Mouse (Mus musculus): Measurements from ENCODE around the gene Cdc45.
"Not testable (repeated sequence)": the region's sequence is repeated elsewhere in the genome, so short reads cannot be mapped to it uniquely, and the experiment has no call there.

Gene Cdc45

DNA sequence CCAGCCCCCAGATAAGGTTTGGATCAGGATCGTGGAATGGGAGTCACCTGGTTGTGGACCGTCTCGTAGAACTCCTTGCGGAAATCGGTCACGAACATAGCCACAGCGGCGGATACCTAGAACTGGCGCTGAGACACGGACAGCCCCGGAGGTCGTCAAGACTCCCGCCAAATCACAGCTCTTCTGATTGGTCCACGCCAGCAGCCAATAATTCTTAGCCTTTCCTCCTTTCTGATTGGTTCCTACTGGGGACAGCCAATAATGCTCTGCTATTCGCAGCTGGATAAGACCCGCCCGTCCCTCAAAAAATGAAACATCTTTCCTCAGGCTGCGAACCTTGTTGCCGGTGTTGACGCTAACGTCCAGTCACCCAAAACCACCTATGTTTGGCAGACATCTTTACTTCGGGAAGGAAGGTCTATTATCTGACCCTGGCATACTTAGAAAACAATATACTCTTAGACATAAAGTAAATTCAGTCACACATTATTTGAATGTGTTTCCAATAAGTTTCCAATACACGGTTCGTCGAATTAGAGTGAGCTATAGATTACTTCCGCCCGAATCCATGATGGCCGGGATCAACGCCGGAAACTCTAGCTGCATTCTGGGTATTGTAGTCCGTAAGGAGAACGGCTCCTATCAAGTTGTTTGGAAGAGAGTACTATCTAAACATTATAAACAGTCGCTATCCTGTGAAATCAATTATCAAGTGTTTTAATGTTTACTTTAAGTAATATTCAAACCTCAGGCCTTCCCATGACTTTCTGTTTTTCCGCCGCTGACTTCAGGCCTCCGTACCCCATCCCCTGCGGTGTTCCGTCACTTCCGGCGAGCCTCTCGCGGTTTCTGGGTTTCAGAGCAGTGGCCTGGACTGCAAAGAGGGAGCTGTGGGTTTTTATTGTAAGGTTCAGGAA, at the start of gene Cdc45, which contains the start of gene Ufd1:
Cdc45 (minus strand) TSS at position 520 of the 917 bp plus-strand sequence.
Ufd1 (plus strand) TSS at position 312 of the 917 bp plus-strand sequence.
- DNase-seq (ENCODE audit: low spot score), result peak; percentile 93

- DNase-seq (ENCODE audit: low spot score), result peak; percentile 67
Measured at GRCm38 (mm10) chr16:18860186-18860585, 48.4 kb upstream of the Cdc45 start.

GRCm38 (mm10) chr16:18858551-18858950, 46.8 kb upstream of the Cdc45 start:
- peak; percentile 31 for DNase-seq (ENCODE audit: low spot score)

GRCm38 (mm10) chr16:18849521-18850190, 37.9 kb upstream of the Cdc45 start:
- not testable (repeated sequence) for DNase-seq (ENCODE audit: low spot score)

- no peak for DNase-seq (ENCODE audit: low spot score)
Measured at GRCm38 (mm10) chr16:18846301-18846820, 34.6 kb upstream of the Cdc45 start.

DNA sequence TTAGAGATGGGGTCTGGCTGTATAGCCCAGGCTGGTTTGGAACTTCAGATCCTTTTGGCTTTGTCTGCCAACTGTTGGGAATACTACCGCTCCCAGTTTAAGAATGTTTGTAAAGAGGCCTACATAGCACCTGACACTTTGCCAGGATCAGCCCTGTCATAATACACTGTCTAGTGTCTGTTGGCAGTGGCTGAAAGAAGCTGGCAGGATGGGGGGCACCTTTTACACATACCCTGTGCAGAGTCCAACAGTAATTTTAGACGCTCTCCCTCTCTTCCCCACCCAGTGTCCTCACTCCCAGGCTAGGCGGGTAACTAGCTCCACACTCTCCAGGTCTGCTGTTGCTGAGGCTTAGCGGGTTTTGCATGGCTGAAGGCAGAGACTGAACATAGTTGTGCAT, 26.6 kb upstream of the Cdc45 start:
- DNase-seq (ENCODE audit: low spot score), result no peak

- DNase-seq (ENCODE audit: low spot score), result peak; percentile 81
Measured at GRCm38 (mm10) chr16:18836468-18837208, 24.9 kb upstream of the Cdc45 start, which contains the start of the genes 2510002D24Rik and Gm28539. TSS of gene 2510002D24Rik (plus strand) at chr16:18836578. TSS of gene Gm28539 (plus strand) at chr16:18836584.

GRCm38 (mm10) chr16:18836073-18836467, 24.3 kb upstream of the Cdc45 start:
- DNase-seq (ENCODE audit: low spot score), result no peak

- no peak for DNase-seq (ENCODE audit: low spot score)
Measured at GRCm38 (mm10) chr16:18833486-18833885, 21.7 kb upstream of the Cdc45 start.

- DNase-seq (ENCODE audit: low spot score), result no peak
Measured at GRCm38 (mm10) chr16:18829102-18829501, 17.3 kb upstream of the Cdc45 start.

DNA sequence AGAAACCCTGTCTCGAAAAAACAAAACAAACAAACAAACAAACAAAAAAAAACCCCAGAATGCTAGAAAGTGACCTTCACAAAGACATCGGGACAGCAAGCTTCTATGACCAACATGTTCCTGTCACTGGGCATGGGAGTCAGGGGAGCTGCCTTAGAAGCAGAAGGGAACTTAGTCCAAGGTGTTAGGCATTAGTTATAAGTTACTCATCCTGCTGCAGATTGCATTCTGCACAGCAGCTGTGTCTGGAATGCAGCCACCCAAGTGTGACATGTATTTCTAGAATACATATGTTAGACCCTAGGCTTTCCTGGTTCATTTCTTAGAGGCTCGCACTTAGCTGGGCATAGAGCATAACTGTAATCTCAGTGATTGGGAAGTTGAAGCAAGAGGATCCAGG, 16.8 kb upstream of the Cdc45 start:
- DNase-seq (ENCODE audit: low spot score), result no peak

DNA sequence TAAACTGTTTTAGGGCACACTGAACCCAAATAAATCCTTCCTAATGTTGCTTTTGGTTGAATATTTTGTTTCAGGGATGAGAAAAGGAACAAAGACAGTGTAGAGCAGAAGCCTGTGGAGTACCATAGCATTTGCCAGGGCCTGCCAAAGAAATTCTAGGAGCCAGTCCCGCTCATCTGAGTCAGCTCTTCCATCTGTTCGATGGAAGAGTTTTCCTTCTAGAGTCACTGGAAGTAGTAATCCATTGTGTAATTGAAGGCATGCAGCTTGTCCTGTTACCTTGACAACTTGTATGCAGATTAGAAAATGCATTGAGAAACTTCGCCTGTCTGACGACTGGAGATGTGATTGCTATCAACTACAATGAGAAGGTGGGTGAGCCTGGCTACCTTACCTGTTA, 11.1 kb upstream of the Cdc45 start:
- DNase-seq (ENCODE audit: low spot score), result no peak

DNA sequence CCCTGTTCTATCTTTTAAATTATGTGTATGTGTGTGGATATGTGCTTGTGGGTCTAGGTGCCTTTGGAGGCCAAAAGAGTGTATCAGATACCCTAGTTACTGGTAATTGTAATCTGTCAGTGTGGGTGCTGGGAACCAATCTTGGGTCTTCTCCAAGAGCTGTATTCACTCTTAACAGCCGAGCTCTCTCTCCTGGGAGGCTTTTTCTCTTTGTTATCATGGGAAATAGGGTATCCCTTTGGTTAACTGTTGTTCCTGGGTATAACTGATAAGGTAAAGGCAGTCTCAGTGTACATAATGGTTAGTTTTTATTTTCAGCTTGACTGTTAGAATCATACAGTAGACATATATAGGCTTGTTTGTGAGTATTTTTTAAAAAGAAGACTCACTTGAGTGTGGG, 10.6 kb upstream of the Cdc45 start:
- DNase-seq (ENCODE audit: low spot score), result no peak

GRCm38 (mm10) chr16:18812385-18812910, 661 bp upstream of the Cdc45 start:
- no peak for DNase-seq (ENCODE audit: low spot score)

- DNase-seq (ENCODE audit: low spot score), result no peak
Measured at GRCm38 (mm10) chr16:18811032-18811431, 755 bp downstream of the Cdc45 start.

DNA sequence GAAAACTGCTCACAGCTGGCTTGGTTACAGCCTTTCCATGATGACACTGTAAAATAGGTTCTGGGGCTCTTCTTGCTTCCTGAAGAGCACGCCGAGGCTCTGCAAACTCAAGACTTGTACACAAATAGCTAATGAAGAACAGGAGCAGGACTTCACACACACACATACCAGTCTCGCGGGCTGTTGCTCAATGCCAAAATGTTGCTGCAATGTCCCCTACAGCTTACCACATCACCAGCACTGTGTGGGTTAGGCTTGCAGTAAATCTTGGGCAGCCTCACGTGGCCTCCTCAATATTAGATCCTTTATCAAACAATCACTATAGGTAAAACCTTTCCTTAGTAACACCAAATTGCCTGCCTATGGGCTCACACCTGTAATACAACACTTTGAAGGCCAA, 2.8 kb downstream of the Cdc45 start:
- no peak for DNase-seq (ENCODE audit: low spot score)

GRCm38 (mm10) chr16:18805746-18806145, 6.0 kb downstream of the Cdc45 start:
- DNase-seq (ENCODE audit: low spot score), result no peak

DNA sequence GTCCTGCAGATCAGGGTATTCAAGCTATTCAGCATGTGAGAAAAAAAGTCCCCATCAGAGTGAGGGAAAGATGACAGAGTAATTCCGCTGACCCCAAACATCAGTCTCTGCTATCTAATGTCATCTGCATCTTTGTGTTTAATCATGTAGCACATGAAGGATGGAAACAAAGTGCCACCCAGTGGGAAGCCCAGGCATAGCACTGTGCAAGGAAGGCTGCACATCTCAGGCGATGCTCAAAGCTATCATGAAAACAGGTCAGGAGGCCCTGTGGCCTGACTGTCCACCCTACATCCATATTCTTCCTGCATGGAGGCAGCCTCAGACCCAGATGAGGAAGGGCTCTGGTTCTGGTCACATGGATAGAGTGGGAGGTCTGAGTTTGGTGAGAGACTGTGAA, 12.9 kb downstream of the Cdc45 start:
- DNase-seq (ENCODE audit: low spot score), result peak; percentile 60

- DNase-seq (ENCODE audit: low spot score), result no peak
Measured at GRCm38 (mm10) chr16:18798151-18798550, 13.6 kb downstream of the Cdc45 start.

- no peak for DNase-seq (ENCODE audit: low spot score)
Measured at GRCm38 (mm10) chr16:18796645-18797044, 15.1 kb downstream of the Cdc45 start.

GRCm38 (mm10) chr16:18795223-18795899, 16.4 kb downstream of the Cdc45 start:
- DNase-seq (ENCODE audit: low spot score), result peak; percentile 50

Data from MN1 (cell line).